Mouse (Mus musculus) right cerebral cortex, postnatal 14 days (tissue): ENCODE data around the gene Gp6.
"Not testable (repeated sequence)": the region's sequence is repeated elsewhere in the genome, so short reads cannot be mapped to it uniquely, and the experiment has no call there.

Experiments used
- DNase-seq: peaks from one replicate; pipeline ENCODE4 v3.0.0; 2022

Gene Gp6

DNA sequence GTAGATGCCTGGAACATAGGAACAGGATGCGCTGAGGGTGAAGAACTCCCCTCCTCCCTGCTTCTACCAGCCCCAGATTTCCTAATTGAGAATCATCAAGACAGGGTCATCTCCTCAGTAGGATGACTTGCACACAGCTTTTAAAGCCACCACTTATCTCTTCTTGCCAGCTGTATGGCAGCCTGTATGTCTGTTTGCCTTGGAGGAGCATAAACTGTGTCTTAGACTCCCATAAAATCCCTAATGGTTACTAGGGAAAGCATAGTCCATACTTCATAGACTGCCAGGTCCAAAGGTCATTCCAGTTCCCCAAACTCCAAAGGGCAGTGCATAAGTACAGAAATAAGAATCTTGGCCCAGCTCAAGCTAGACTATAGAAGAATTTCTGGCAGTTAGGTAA, at the start of gene Gp6:
Gp6 (minus strand) TSS at position 15 of the 400 bp plus-strand sequence.
- no peak for DNase-seq

DNA sequence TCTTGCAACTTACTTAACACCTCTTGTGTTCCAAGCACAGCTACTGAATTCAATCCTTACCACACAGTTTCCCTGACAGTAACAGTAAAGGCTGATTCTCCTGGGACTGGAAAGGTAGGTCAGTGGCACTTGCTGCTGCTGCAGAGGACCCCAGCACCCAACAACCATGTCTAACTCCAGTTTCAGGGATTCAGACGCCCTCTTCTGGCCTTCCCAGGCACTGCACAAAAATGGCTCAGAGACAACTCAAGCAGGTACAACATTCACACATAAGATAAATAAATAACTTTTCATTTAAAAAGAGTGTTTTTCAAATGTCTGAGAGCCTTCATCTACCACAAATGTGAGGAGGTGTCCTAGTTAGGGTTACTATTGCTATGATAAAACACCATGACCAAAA, 49.6 kb upstream of the Gp6 start:
- DNase-seq, result no peak

DNA sequence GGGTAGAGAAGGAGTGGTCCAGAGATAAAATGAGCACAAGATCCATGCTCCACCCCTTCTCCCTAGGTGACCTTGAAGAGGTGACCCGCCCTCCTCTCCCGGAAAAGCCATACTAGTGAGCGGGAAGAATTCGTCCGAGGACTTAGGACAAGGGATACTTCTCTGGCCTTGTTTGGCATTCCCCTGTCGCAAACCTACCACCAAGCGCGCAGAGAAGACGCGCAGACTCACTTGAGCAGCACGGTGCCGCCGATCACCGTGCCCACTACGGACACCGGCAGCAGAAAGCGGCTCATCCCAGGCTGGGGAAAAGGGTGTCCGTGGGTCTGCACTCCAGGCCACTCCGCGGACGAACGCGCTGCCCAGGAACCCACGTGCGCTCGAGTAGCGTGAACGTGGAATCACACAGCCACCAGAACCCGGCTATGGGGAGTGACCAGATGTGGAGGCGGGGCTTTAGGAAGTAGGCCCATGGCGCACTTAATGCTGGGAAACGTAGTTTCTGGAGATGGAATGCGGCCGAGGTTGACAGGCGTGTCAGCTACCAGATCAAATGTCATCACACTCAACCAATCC, 47.8 kb upstream of the Gp6 start, which contains the start of gene Rdh13:
Rdh13 (minus strand) TSS at position 434 of the 576 bp plus-strand sequence.
- DNase-seq, result peak; percentile 89

DNA sequence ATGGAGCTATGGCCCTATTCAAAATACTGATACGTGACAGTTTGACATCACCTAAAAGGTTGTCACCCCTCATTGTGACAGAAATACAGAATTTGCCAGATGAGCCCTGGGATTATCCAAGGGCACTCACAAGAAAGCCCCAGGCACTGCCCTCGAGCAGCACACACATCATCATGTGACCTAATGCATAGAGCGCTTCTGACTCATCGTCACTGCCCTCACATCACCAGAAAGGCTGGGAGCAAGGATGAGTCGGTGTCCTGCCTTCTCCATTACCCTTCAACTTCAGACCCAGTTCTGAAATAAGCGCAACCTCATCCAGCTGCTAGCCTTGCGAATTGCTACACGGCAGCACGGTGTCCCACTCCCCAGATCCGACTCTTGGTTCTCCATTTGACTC, 43.0 kb upstream of the Gp6 start:
- no peak for DNase-seq

DNA sequence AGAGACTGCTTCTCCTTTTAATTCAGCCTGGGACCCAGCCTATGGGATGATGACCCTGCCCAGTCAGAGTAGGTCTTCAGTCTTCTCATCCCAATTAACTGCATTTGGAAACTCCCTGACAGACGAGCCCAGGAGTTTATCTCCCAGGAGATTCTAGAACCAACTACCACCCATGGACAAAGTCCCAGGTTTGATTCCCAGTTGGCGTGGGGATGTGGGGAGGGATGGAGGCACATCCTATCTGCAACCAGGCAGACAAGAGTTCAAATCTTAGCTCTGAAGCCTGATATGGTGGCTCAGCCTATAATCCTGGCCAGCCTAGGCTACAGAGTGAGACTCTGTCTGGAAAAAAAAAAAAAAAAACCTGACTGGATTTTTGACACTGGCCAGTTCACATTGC, 40.2 kb upstream of the Gp6 start:
- DNase-seq, result no peak

DNA sequence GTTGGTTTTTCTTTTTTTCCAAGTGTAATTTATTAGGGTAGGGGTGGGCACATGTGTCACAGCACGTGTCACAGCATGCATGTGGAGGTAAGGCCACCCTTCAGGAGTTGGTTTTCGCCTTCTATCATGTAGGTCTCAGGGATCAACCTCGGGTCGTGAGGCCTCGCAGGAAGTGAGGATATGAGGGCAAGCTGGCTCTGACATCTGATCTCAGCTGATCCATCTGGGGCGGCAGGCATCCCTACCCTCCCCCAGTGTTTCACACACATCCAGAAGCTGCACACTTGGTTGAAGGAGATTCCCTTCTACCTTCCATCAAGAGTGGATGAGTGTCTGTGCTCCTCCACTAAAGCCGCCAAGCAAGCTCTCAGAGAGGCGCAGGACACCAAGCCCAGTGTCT, 34.5 kb upstream of the Gp6 start:
- DNase-seq, result no peak

DNA sequence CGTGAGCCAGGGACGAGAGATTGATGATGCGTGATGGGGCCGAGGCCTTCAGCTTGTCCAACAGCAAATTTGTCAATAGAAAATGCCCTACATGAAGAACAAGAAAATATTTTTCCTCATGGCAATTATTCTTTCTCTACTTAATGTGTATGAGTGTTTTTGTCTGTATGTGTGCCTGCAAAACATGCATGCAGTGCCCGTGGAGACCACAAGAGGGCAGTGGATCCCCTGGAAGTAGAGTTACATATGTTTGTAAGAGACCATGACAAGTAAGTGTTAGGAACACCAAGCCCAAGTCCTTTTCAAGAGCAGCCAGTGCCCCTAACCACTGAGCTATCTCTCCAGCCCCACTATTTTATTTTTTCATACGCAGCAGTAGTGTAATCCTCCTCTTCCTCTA, 34.0 kb upstream of the Gp6 start:
- DNase-seq, result peak; percentile 79

DNA sequence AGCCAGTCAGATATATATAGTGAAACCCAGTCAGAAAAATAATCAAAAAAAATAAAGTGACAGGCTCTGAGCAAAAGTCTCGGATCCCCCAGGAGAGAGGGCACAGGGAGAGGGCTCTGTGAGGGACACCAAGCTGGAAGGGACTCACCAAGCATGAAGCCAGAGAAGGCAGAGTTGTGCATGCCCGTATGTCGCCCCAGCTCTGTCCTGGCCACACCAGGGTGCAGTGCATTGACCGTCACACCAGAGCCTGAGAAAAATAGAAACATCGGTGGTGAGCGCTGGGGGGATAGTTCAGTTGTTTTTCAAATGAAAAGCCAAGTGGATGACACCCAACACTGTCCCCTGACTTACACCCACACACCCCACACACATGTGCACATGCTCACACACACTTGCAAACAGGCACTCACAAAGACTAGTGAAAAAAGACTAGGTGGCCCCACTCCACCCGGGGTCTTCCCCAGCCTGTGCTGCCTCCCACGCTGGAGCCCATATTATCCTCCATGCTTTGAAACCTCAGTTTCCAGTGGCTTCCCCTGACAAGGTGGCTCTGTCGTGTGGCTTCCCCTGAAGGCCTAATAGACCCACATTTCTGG, 32.8 kb upstream of the Gp6 start:
- no peak for DNase-seq

DNA sequence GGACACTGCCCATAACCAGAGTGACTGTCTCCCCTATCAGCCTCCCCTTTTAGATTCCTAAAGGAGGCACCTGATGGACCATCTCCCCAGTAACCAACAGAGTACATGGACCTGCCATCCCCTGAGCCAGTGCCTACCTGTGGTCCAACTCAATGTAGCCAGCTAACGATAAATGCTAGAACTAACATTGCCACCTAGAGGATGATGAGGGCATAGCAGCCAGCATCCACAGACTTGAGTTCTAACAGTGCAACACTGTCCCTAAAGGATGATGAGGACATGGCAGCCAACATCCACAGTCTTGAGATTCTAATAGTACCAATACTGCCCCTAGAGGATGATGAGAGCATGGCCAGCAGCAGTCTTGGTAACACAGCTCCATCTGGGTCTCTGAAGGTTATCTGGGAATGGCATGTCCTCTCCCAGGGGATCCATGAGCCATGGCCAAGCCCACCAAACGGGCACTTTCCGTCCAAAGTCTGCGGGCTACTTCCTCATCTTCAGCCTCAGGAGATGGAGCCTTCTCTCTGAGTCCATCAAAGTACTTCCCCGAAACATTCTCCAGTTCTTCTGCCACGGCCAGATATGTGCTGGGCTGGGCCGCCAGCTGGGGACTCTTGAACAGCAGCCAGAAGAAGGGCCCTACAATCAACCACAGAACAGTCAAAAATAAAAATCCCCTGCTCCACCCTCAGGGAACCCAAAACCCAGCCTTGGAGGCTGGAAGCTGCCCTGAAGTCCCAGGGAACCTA, 29.8 kb upstream of the Gp6 start:
- peak; percentile 90 for DNase-seq

DNA sequence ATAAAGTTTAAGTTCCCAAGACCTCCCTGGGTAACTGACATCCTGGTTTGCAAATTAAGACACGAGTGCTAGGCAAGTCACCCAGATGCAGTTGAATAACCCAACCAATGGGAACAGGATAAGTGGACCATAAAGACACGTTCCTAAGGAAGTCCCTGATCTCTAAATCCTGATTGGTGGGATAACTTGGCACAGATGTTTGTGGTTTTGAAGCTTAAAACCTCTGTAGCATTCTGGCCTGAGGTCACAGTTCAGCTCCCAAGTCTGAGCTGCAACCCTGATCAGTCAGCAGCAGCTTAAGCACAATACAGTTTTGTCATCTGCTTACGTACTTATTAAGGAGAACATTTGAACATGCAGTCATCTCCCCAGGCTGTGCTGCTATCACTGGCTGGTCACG, 22.7 kb upstream of the Gp6 start:
- DNase-seq, result no peak

DNA sequence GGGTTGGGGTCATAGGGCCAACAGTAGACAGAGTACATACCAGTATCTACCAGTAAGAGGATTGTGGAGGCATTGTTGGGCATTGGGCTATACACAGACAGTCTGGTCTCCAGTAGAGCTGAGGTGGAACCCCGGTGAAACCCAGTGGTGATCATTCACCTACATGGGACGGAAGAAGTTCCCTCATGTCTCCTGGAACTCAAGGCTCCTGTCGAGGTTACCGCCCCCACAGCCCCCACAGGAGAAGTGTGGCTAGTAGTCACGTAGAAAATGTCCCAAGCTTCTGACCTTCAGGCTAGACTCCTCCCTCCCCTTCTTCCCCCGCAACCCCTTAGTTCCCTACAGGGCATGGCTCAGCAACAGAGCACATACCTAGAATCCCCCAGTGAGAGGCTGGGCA, 22.1 kb upstream of the Gp6 start:
- DNase-seq, result no peak

DNA sequence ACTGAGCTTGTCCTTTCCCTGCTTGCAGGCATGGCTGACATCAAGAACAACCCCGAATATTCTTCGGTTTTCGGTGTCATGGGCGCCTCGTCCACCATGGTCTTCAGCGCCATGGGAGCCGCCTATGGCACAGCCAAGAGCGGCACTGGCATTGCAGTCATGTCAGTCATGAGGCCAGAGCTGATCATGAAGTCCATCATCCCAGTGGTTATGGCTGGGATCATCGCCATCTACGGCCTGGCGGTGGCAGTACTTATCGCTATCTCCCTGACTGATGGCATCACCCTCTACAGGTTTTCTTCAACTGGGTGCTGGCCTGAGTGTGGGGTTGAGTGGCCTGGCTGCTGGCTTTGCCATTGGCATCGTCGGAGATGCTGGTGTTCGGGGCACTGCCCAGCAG, 14.9 kb upstream of the Gp6 start:
- DNase-seq, result not testable (repeated sequence)

DNA sequence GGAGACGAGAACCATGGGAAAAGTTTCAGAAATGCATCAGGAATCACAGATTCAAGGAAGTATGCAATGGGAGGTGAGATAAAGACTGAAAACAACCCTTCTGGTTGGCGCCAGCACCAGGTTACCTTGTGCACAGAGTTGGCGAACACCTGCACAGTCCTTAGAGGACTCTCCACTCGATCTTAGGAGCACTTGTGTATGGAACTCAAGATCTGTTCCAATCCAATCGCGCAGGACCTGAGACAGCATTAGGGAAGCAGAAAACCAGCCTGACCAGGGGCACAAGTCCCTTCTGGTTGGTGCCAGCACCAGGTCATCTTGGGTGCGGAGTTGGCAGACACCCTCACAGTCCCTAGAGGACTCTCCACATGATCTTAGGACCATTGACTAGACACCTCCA, 24.0 kb downstream of the Gp6 start:
- DNase-seq, result no peak

DNA sequence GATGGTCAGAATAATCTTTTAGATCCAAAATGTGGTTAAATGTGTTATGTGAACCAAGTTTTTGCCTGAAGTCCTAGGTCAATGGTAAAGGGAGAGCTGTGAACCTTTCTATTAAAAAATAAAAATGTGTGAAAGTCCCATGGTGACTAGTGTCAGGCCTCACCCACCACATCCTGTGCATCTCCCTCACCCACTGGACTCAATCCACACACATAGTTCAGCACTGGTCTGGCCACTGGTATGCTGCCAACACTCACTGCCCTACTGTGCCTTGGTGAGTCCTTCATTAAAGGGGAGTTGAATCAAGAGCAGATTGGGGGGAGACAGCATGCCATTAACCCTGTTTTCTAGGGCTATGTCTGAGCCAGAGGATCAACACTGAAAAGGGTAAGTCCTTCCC, 60.0 kb downstream of the Gp6 start, which contains the start of gene Ncr1:
Ncr1 (plus strand) TSS at position 216 of the 400 bp plus-strand sequence.
- no peak for DNase-seq

DNA sequence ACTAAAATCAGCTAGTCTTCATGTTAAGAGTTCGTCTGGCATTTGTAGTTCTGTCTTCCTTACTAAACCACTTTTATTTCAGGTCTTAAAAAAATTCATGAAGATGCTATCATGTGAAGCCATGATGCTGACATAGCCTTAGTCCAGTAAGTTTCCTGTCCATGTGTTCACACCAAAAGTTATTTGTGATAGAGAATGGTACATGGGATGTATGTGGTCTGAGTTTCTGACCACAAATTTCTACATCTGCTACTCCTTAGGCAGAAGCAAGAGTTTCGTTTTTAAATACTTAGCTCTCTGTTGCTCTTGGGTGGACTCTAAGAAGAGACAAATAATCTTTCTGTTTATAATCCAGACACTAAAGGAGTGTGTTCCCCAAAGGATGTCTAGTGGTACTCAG, 74.2 kb downstream of the Gp6 start:
- no peak for DNase-seq
